Mouse (Mus musculus): ENCODE results near the gene Klhdc1. TPM values are rescaled to one million over a fixed set of nuclear protein-coding genes. Genes with fewer than 3 reads are reported as not detected.
A peak's percentile ranks its signal among the peaks of the same experiment; 100 is the strongest.

Klhdc1 gene
- polyA plus RNA-seq, 1 experiment from 2014 or later: 7.7 TPM

DNA sequence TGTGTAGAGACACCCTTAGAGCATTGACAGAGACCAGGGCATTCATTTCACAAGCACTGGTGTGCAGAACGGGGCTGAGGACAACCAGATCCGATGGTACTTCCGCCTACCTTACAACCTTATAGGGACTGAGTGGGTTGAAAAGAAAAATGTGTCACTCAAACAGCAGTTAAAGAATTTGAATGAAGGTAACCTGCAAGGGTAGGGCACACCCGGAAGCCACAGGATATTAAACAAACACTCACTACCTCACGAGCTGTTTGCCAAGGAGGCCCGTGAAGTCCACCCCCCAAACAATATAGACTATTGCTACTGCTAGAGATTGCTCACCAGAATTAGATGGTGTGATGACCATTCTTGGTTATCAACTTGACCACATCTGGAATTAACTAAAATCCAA, 5.2 kb upstream of the Klhdc1 start:
- H3K36me3 ChIP-seq: no peaks in the 10 kb centered on the region
- H3K4me1 ChIP-seq (replicated peaks): no peaks in the 10 kb centered on the region
- H3K9me3 ChIP-seq (replicated peaks): no peaks in the 10 kb centered on the region
- H3K27ac ChIP-seq (ENCODE audit: poor library complexity, severe bottlenecking): no peak overlapping the region
- ATAC-seq (ENCODE audit: insufficient number of reproducible peaks, low FRiP score): no peak
- WGBS: 88% methylated on average over 6 of the region's 6 CpGs
- H3K27me3 ChIP-seq (replicated peaks): no peaks in the 10 kb centered on the region
- H3K4me2 ChIP-seq: no peak overlapping the region
- no peak overlapping the region for H3K9ac ChIP-seq
- H3K4me3 ChIP-seq: no peak overlapping the region

DNA sequence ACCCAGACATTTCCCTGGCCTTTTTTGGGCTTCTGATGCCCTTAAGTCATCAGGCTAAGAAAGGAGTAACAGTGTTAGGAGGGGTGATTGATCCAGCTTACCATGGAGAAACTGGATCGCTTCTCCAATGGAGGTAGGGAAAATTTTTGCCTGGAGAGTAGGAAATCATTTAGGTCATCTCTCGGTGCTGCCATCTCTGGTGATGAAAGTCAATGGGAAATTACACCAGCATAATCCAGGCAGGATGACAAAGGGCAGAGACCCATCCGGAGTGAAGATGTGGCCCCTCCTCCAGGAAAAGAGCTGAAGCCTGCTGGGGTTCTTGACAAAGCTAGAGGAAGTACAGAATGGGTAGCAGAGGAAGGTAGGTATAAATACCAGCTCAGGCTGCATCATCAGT, 2.7 kb upstream of the Klhdc1 start:
- 37% methylated on average over 3 of the region's 3 CpGs for WGBS
- H3K4me3 ChIP-seq: no peak overlapping the region
- no peak for ATAC-seq (ENCODE audit: insufficient number of reproducible peaks, low FRiP score)
- H3K4me2 ChIP-seq: no peak overlapping the region
- no peak overlapping the region for H3K27ac ChIP-seq (ENCODE audit: poor library complexity, severe bottlenecking)
- no peaks in the 10 kb centered on the region for H3K27me3 ChIP-seq (replicated peaks)
- H3K9ac ChIP-seq: no peak overlapping the region
- H3K36me3 ChIP-seq: no peaks in the 10 kb centered on the region
- H3K4me1 ChIP-seq (replicated peaks): 0 out of 2 replicates have a peak, but pooled peaks cover 3% of the 10 kb centered on the region
- H3K9me3 ChIP-seq (replicated peaks): no peaks in the 10 kb centered on the region

DNA sequence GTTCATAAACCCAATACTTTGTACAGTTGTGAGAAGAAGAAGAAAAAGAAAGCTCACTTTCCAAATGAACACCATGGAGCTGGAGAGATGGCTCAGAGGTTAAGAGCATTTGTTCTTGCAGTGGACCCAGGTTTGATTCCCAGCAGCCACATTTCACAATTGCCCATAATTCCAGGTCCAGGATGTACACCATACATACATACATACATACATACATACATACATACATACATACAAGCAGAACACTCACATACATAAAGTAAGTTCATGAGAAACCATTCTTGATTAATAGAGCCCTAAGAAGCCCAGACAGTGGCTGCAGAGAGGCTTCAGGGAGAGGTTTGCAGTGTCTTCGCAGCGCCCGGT, 412 bp downstream of the Klhdc1 start:
- peak overlapping the region; percentile 79 for H3K27ac ChIP-seq (ENCODE audit: poor library complexity, severe bottlenecking)
- 0% methylated on average over 3 of the region's 3 CpGs for WGBS
- H3K4me3 ChIP-seq: peak overlapping the region; percentile 67
- H3K9ac ChIP-seq: peak overlapping the region; percentile 81
- no peaks in the 10 kb centered on the region for H3K9me3 ChIP-seq (replicated peaks)
- no peaks in the 10 kb centered on the region for H3K27me3 ChIP-seq (replicated peaks)
- H3K36me3 ChIP-seq: no peaks in the 10 kb centered on the region
- peaks cover 8% of the 10 kb centered on the region; the same call in 1 of the 2 replicates for H3K4me1 ChIP-seq (replicated peaks)
- peak overlapping the region; percentile 67 for H3K4me2 ChIP-seq
- ATAC-seq (ENCODE audit: insufficient number of reproducible peaks, low FRiP score): no peak

DNA sequence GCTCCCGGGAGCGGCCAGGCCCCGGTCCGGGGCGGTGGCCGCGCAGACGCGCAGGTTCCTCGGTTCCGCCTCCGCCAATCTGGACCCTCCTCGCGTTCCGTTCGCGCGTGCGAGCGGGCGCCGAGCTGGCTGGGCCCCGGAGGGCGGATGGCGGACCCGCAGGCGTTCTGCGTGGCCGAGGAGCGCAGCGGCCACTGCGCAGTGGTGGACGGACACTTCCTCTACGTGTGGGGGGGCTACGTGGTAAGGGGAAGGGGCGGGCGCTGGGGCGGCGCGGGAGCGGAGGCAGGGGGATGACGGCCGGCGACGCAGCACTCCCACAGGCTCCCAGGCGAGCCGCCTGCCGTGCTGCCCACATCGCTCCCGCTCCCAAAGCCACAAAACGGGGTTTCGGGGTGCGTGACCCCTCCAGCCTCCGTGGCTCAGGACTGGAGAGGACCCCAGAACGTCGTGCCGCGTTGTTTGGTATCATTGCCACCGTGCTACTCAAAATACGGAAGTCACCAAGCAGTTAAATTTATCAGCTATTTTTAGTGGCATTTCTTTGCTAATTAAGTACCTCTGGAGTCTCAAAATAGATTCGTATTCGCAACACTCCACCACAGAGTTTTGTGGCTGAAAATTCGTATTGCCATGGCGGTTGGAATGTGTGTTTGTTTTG, 925 bp downstream of the Klhdc1 start:
- Histone ChIP-seq H3K4me3 (peak overlapping the region; percentile 67), H3K36me3 (no peaks in the 10 kb centered on the region), H3K4me2 (peak overlapping the region; percentile 67), H3K9ac (peak overlapping the region; percentile 81), H3K4me1 (replicated peaks) (peaks cover 8% of the 10 kb centered on the region; the same call in 1 of the 2 replicates), H3K27ac (ENCODE audit: poor library complexity, severe bottlenecking) (peak overlapping the region; percentile 79), H3K27me3 (replicated peaks) (no peaks in the 10 kb centered on the region), H3K9me3 (replicated peaks) (no peaks in the 10 kb centered on the region)
- peak; percentile 92 for ATAC-seq (ENCODE audit: insufficient number of reproducible peaks, low FRiP score)
- under 1% methylated on average over 59 of the region's 64 CpGs for WGBS

DNA sequence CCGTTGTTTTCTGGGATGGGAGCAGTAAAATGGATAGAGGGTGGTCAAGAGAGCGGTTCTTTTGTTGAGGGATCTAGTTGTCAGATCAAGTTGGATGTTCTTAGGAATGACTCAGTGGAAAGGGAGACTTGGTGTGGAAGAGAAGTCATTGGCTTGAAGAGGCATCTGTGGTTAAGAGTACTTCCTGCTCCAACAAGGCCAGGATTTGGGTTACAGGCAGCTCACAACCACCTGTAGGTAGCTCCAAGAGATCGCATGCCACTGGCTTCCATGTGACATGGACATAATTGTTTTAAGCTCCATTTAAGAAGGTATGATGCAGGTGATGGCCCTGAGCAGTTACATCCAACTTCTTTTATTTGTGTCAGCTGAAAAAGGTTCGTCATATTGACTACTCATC, 8.8 kb downstream of the Klhdc1 start:
- Histone ChIP-seq H3K4me3 (no peak overlapping the region), H3K4me1 (replicated peaks) (peaks cover 3% of the 10 kb centered on the region; the same call in 1 of the 2 replicates), H3K36me3 (no peaks in the 10 kb centered on the region), H3K9me3 (replicated peaks) (no peaks in the 10 kb centered on the region), H3K9ac (no peak overlapping the region), H3K27me3 (replicated peaks) (no peaks in the 10 kb centered on the region), H3K27ac (ENCODE audit: poor library complexity, severe bottlenecking) (no peak overlapping the region), H3K4me2 (no peak overlapping the region)
- ATAC-seq (ENCODE audit: insufficient number of reproducible peaks, low FRiP score): no peak
- WGBS: 88% methylated on average over 4 of the region's 4 CpGs

DNA sequence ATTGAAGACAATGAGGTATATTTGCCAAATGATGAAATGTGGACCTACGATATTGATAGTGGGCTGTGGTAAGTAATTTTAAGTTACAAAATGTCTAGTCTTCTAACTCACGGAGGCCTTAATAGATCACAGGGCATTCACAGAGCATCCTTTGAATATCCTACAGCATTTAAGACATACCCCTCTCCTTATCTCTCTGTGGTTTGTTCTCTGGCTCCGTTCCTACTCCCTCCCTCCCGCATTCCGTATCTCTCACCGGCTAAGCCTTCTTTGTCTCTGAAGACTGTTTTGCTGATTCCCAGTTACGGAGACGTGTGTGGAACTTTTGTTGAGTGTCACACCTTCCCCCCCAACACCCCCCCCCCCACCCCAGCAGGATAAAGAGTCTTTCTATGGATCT, 9.8 kb downstream of the Klhdc1 start:
- Histone ChIP-seq H3K4me1 (replicated peaks) (peaks cover 3% of the 10 kb centered on the region; the same call in 1 of the 2 replicates), H3K27ac (ENCODE audit: poor library complexity, severe bottlenecking) (no peak overlapping the region), H3K4me3 (no peak overlapping the region), H3K4me2 (no peak overlapping the region), H3K9ac (no peak overlapping the region), H3K36me3 (no peaks in the 10 kb centered on the region), H3K27me3 (replicated peaks) (no peaks in the 10 kb centered on the region), H3K9me3 (replicated peaks) (no peaks in the 10 kb centered on the region)
- 42% methylated on average over 8 of the region's 8 CpGs for WGBS
- no peak for ATAC-seq (ENCODE audit: insufficient number of reproducible peaks, low FRiP score)

DNA sequence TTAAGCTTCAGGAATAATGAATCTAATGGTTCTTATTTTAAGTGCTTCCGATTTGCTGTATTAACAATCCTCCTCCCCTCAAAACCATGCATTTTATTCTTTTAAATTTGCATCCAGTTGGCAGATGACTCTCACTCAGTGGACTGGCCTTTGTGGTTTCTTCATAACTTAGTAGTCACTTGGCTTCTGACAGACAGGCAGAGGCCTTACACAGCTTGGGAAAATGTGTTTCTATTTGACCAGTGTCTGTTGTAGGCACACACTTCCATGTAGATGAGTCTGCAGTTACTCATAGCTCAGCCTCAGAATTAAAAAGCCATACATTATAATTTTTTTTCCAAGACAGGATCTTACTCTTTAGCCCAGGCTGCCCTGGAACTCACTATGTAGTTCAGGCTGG, 12.8 kb downstream of the Klhdc1 start:
- Histone ChIP-seq H3K4me1 (replicated peaks) (peaks cover 3% of the 10 kb centered on the region; the same call in 1 of the 2 replicates), H3K36me3 (no peaks in the 10 kb centered on the region), H3K9ac (no peak overlapping the region), H3K27ac (ENCODE audit: poor library complexity, severe bottlenecking) (no peak overlapping the region), H3K27me3 (replicated peaks) (no peaks in the 10 kb centered on the region), H3K4me3 (no peak overlapping the region), H3K4me2 (no peak overlapping the region), H3K9me3 (replicated peaks) (no peaks in the 10 kb centered on the region)
- no peak for ATAC-seq (ENCODE audit: insufficient number of reproducible peaks, low FRiP score)
- WGBS: 85% methylated on average over 1 of the region's 1 CpGs

DNA sequence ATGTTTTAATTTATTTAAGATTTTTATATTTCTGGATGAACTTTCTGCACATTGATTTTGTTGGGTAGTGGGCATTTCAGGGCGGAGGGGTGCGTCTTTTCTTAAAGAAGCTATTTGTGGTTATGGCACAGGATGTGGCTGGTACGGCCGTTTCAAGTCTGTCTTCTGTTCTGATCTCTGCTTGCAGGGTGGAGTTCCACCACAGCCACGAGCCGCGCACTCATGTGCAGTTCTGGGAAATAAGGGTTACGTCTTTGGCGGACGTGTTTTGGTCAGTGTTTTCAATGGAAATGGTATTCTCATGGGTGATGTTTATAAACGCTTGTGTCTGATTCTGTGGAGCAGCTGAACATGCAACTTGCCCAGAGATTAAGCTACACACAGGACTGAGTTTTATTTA, 16.9 kb downstream of the Klhdc1 start:
- no peaks in the 10 kb centered on the region for H3K9me3 ChIP-seq (replicated peaks)
- WGBS: 76% methylated on average over 11 of the region's 11 CpGs
- no peak overlapping the region for H3K27ac ChIP-seq (ENCODE audit: poor library complexity, severe bottlenecking)
- no peaks in the 10 kb centered on the region for H3K27me3 ChIP-seq (replicated peaks)
- H3K9ac ChIP-seq: no peak overlapping the region
- no peaks in the 10 kb centered on the region for H3K4me1 ChIP-seq (replicated peaks)
- no peaks in the 10 kb centered on the region for H3K36me3 ChIP-seq
- no peak overlapping the region for H3K4me2 ChIP-seq
- no peak overlapping the region for H3K4me3 ChIP-seq
- no peak for ATAC-seq (ENCODE audit: insufficient number of reproducible peaks, low FRiP score)

DNA sequence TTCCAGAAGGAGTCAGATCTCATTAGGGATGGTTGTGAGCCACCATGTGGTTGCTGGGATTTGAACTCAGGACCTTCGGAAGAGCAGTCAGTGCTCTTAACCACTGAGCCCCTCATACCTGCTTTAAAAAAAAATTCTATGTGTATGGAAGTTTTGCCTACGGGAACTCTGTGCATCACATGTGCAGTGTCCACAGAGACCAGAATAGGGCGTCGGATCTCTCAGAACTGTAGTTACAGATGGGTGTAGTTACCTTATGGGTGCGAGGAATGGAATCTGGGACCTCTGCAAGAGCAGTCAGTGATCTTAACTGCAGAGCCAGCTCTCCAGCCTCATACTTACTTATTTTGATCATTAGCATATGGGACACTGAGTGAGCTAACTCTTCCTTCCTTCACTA, 21.3 kb downstream of the Klhdc1 start:
- WGBS: 88% methylated on average over 5 of the region's 5 CpGs
- Histone ChIP-seq H3K27ac (ENCODE audit: poor library complexity, severe bottlenecking) (no peak overlapping the region), H3K4me2 (no peak overlapping the region), H3K4me3 (no peak overlapping the region), H3K27me3 (replicated peaks) (no peaks in the 10 kb centered on the region), H3K9me3 (replicated peaks) (no peaks in the 10 kb centered on the region), H3K36me3 (no peaks in the 10 kb centered on the region), H3K4me1 (replicated peaks) (no peaks in the 10 kb centered on the region), H3K9ac (no peak overlapping the region)
- no peak for ATAC-seq (ENCODE audit: insufficient number of reproducible peaks, low FRiP score)

DNA sequence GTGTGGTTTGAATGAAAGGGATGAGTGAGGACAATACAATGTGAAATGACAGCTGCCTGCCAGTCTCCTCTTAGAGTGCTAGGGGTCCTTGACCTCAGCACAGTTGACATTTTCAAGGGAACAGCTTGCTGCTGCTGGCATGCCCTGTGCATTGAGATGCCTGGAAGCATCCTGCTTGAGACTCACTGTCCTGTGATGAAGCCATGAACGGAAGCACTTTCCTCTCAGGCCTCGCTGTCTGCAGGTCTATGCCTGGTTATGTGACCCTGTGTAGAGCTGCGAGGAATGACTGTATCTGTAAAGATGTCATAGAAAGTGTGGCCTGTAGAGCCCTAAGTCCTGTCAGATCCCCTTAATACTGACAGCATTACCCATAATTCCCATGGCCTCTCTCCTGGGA, 24.1 kb downstream of the Klhdc1 start:
- Histone ChIP-seq H3K9ac (no peak overlapping the region), H3K27me3 (replicated peaks) (no peaks in the 10 kb centered on the region), H3K4me3 (no peak overlapping the region), H3K27ac (ENCODE audit: poor library complexity, severe bottlenecking) (no peak overlapping the region), H3K9me3 (replicated peaks) (no peaks in the 10 kb centered on the region), H3K4me2 (no peak overlapping the region), H3K4me1 (replicated peaks) (no peaks in the 10 kb centered on the region), H3K36me3 (no peaks in the 10 kb centered on the region)
- no peak for ATAC-seq (ENCODE audit: insufficient number of reproducible peaks, low FRiP score)
- WGBS: 78% methylated on average over 3 of the region's 3 CpGs

DNA sequence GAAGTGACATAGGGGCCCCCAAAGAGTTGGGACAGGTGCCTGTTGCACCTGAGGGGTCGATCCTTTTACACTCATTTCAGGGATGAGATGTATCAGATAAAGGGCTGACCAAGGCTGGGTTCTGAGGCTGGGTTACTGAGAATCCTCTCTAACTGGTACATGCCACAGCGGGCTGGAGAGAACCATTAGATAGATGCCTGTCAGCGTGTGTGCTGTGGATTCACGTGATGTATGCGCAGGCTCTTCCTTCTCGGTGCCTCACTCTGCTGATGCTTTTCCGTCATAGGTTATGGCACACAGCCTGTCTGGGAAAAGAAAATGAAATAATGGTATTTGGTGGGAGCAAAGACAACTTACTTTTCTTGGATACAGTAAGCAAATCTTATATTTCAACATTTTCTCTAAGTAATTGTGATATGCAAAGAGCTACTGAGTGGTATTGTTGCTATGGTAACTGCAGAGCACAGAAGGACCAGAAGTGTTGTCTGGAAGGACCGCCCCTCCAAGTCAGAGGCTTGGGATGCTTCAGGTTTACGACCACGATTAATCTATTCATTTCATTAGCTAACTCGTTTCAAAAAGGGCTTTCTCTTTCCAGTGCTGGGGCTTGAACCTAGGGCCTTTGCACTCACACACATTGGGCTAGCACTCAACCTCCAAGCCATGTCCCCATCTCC, 27.1 kb downstream of the Klhdc1 start:
- Histone ChIP-seq H3K36me3 (no peaks in the 10 kb centered on the region), H3K9ac (no peak overlapping the region), H3K9me3 (replicated peaks) (no peaks in the 10 kb centered on the region), H3K27me3 (replicated peaks) (no peaks in the 10 kb centered on the region), H3K4me3 (no peak overlapping the region), H3K27ac (ENCODE audit: poor library complexity, severe bottlenecking) (no peak overlapping the region), H3K4me1 (replicated peaks) (no peaks in the 10 kb centered on the region), H3K4me2 (no peak overlapping the region)
- WGBS: 76% methylated on average over 11 of the region's 11 CpGs
- ATAC-seq (ENCODE audit: insufficient number of reproducible peaks, low FRiP score): no peak

DNA sequence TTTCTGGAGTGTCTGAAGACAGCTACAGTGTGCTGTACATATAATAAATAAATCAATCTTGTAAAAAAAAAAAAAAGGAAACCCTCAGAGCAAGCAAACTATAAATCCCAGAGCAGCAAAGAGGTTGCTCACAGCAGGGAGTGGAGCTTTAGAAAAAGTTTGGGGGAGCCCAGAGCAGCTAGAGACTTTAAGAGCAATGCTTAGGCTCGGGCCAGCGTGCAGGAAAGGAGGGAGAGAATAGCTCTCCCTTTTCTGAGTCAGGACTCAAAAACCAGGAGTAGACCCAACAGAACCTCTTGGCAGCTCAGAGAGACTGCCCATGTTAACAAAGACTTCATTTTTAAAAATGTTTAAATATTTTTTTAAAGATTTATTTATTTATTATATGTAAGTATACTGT, 28.0 kb downstream of the Klhdc1 start:
- Histone ChIP-seq H3K27ac (ENCODE audit: poor library complexity, severe bottlenecking) (no peak overlapping the region), H3K4me3 (no peak overlapping the region), H3K27me3 (replicated peaks) (no peaks in the 10 kb centered on the region), H3K4me2 (no peak overlapping the region), H3K9me3 (replicated peaks) (no peaks in the 10 kb centered on the region), H3K9ac (no peak overlapping the region), H3K4me1 (replicated peaks) (no peaks in the 10 kb centered on the region), H3K36me3 (no peaks in the 10 kb centered on the region)
- ATAC-seq (ENCODE audit: insufficient number of reproducible peaks, low FRiP score): no peak
- WGBS: 74% methylated on average over 2 of the region's 2 CpGs
